Mouse (Mus musculus) E14TG2a.4 (cell line): ENCODE results near the gene Ddb1.

Experiments used
- H3K27me3 ChIP-seq: 2 replicates; pipeline ENCODE4 v1.6.1; 2014; ENCODE audit warnings: low read length, control low read depth; ENCODE audit not compliant: insufficient read depth
- H3K36me3 ChIP-seq: 2 replicates; pipeline ENCODE4 v1.6.1; 2014; ENCODE audit warnings: low read length, control low read depth; ENCODE audit not compliant: insufficient read depth
- H3K4me1 ChIP-seq: replicated peaks from 2 replicates; pipeline ENCODE4 v1.6.1; 2014; ENCODE audit warnings: low read depth, low read length, control low read depth
- H3K4me3 ChIP-seq: replicated peaks from 2 replicates; pipeline ENCODE4 v1.5.1; 2014; ENCODE audit warnings: mild to moderate bottlenecking, low read length
- H3K9me3 ChIP-seq: 2 replicates; pipeline ENCODE4 v1.6.1; 2014; ENCODE audit warnings: low read length, control low read depth
- CTCF ChIP-seq: conservative IDR thresholded peaks from 2 replicates; pipeline ENCODE4 v1.5.1; 2014; ENCODE audit warnings: low read length
- NANOG ChIP-seq: IDR thresholded peaks from 2 replicates; pipeline ENCODE4 v1.6.1; 2014; ENCODE audit warnings: borderline replicate concordance, low read length, mixed read lengths
- POU5F1 ChIP-seq: IDR thresholded peaks from 2 replicates; pipeline ENCODE4 v1.6.1; 2014; ENCODE audit warnings: low read length, borderline replicate concordance

Gene Ddb1

DNA sequence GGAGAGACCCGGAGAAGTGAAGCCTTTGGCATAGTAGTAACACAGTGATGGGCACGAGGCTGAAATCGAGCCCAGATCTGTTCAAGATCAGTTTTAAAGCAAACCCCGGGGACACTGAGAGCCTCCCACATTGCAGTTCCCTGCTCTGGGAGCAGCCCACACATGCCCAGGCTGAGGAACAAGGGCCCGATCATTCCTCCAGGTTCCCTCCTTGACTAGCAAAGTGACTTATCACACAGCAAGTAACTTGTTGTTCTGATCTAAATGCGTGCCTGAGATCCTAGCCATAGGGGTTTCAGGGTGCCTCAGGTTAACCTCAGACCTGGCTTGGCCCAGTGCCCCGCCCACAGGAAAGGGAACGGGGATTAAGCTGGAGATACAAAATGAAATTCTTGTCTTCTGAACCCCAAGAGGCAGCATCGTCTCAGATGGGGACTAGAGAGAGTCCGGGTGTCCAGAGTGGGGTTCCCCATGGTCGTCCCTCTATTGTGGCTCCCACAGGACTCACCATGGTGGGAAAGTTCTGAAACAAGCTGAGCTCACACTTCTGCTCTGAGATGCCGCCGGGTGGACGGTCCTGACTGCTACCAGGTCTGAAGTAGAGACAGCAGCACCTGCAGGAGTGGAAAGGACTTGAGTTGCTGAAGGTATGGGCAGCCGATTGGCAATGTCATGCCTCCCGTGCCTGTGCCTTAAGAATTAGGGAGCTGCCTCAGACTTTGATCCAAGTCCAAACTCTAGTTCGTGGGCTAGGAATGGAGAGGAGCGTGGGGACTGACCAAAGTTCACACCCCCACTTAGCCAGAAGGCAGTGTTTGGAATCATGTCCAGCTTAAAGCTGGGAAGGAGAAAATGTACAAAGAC, 1.2 kb upstream of the Ddb1 start:
- no peak for TF ChIP-seq CTCF
- TF ChIP-seq POU5F1, result no peak
- TF ChIP-seq NANOG, result no peak
- H3K4me3 ChIP-seq, result peak overlapping the region; percentile 99
- no peaks in the 10 kb centered on the region for H3K9me3 ChIP-seq

GRCm38 (mm10) chr19:10604534-10604933, 593 bp upstream of the Ddb1 start:
- Histone ChIP-seq H3K4me1 (peaks cover 78% of the 10 kb centered on the region), H3K9me3 (no peaks in the 10 kb centered on the region), H3K4me3 (peak overlapping the region; percentile 99), H3K36me3 (peaks cover 49% of the 10 kb centered on the region), H3K27me3 (no peaks in the 10 kb centered on the region)
- TF ChIP-seq POU5F1 (no peak), CTCF (no peak), NANOG (no peak)

More for the DNA sequence above, 1.2 kb upstream of the Ddb1 start:
- no peaks in the 10 kb centered on the region for H3K27me3 ChIP-seq
- peaks cover 76% of the 10 kb centered on the region for H3K4me1 ChIP-seq
- peaks cover 49% of the 10 kb centered on the region for H3K36me3 ChIP-seq

- Histone ChIP-seq H3K4me1 (peaks cover 80% of the 10 kb centered on the region), H3K27me3 (no peaks in the 10 kb centered on the region), H3K9me3 (no peaks in the 10 kb centered on the region), H3K4me3 (peak overlapping the region; percentile 99), H3K36me3 (peaks cover 50% of the 10 kb centered on the region)
- TF ChIP-seq CTCF, result no peak
- TF ChIP-seq NANOG, result no peak
- TF ChIP-seq POU5F1, result no peak
These were observed 935 bp downstream of the Ddb1 start for GRCm38 (mm10) chr19:10605901-10606622.

DNA sequence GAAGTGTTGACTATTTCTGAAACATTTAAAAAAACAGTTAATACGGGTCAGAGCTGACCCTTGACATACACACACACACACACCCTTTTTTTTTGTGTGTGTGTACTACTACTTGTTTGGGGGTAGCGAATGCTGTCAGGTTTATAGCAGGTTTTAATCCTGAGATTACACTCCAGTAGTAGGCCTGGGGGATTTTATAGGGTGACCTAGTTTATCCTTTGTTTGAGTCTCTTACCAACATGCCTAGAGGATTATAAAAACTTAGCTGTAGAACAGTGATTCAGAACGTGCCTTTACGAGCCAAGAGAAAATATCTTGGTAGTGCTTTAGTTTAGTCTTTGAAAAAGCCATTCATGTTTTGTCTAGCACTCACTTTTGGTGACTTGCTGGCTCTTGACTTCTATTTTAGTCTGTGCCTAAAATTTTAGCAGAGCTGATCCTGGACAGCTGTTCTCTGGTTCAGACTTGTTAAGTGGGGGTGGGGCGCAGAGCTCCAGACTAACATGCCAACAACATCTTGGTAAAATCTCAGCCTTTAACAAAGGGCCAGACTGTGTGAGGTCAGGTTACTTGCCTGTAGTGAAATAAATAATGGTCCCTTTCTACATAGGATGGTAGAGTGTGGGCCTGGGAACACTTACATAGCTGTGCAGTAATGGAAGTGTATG, 3.6 kb downstream of the Ddb1 start:
- peaks cover 74% of the 10 kb centered on the region for H3K36me3 ChIP-seq
- H3K4me1 ChIP-seq, result peaks cover 61% of the 10 kb centered on the region
- H3K27me3 ChIP-seq, result no peaks in the 10 kb centered on the region
- H3K4me3 ChIP-seq, result peak overlapping the region; percentile 5; the same call in 1 of the 2 replicates
- TF ChIP-seq CTCF (no peak), NANOG (no peak), POU5F1 (no peak)
- H3K9me3 ChIP-seq, result no peaks in the 10 kb centered on the region

GRCm38 (mm10) chr19:10634106-10634871, 29.2 kb downstream of the Ddb1 start, which contains the start of gene Vwce:
TSS of gene Vwce (plus strand) at chr19:10634213.
- Histone ChIP-seq H3K4me3 (peak within 1 kb of the TSS; percentile 75), H3K9me3 (no peaks in the 10 kb centered on the region), H3K4me1 (peaks cover 26% of the 10 kb centered on the region), H3K36me3 (peaks cover 26% of the 10 kb centered on the region), H3K27me3 (peaks cover 51% of the 10 kb centered on the region)
- no peak for TF ChIP-seq CTCF
- TF ChIP-seq NANOG, result no peak
- no peak for TF ChIP-seq POU5F1

DNA sequence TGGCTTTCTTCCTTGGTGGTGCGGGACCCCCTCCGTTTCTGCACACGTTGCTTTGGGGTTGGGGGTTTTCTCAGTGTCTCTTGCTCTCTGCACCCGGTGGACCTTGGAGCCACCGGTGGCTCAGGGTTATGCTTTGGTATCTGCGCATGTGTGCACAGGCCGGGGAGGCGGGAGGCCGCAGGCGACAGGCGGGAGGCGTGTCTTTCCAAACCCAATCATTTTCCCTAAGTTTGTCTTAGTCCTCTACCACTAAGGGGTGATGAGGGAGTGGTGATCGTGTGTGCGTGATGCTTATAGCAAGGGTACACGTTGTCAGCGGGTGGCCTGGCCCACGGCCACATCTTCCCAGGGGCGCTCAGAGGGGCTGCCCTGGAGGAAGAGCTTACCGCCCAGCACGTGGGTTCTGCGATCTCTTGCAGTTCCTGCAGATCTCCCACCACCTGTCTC, 29.8 kb downstream of the Ddb1 start:
- Histone ChIP-seq H3K4me3 (peak overlapping the region; percentile 75), H3K9me3 (no peaks in the 10 kb centered on the region)
- TF ChIP-seq CTCF, result no peak
- TF ChIP-seq POU5F1, result no peak
- TF ChIP-seq NANOG, result no peak

DNA sequence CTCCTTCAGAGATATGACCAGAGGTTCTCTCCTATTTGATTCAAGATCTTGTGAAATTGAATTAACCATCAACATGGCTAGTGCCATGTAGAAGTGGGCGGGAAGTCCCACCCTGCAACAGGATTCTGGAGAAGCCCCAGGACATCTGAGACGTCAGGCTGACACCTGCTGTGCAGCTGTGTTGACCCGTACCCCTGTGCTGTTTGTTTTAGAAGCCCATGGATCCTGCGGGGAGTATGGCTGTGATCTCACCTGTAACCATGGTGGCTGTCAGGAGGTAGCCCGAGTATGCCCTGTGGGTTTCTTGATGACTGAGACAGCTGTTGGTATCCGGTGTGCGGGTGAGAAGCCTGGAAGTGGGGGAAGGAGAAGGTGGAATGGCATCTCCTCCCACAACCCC, 32.7 kb downstream of the Ddb1 start:
- Histone ChIP-seq H3K4me1 (peaks cover 26% of the 10 kb centered on the region), H3K9me3 (no peaks in the 10 kb centered on the region), H3K36me3 (no peaks in the 10 kb centered on the region), H3K4me3 (no peak overlapping the region), H3K27me3 (peaks cover 71% of the 10 kb centered on the region)
- TF ChIP-seq NANOG (no peak), POU5F1 (no peak), CTCF (no peak)

More for the DNA sequence above, 29.8 kb downstream of the Ddb1 start:
- peaks cover 20% of the 10 kb centered on the region for H3K36me3 ChIP-seq
- peaks cover 26% of the 10 kb centered on the region for H3K4me1 ChIP-seq
- H3K27me3 ChIP-seq, result peaks cover 51% of the 10 kb centered on the region
